Mouse (Mus musculus): ENCODE results near the gene Etl4. TPM values are rescaled to one million over a fixed set of nuclear protein-coding genes. Genes with fewer than 3 reads are reported as not detected.
"Not testable (repeated sequence)": the region's sequence is repeated elsewhere in the genome, so short reads cannot be mapped to it uniquely, and the experiment has no call there.

Gene Etl4
- polyA plus RNA-seq, 1 experiment from 2014 or later, result 32.2 TPM

- H3K9ac ChIP-seq, result 0 out of 2 replicates have a peak overlapping the region, but pooled peaks have one; percentile 2
- 23% methylated on average over 12 of the region's 12 CpGs for WGBS
Measured at GRCm38 (mm10) chr2:20339919-20340318, 430.3 kb downstream of the Etl4 start.

GRCm38 (mm10) chr2:20346873-20347272 lies 437.3 kb downstream of the Etl4 start:
- H3K27me3 ChIP-seq (replicated peaks), result no peaks in the 10 kb centered on the region
- H3K4me3 ChIP-seq (replicated peaks), result no peak overlapping the region
- no peaks in the 10 kb centered on the region for H3K4me1 ChIP-seq
- H3K27ac ChIP-seq, result no peak overlapping the region
- H3K9me3 ChIP-seq, result no peaks in the 10 kb centered on the region
- WGBS, result 47% methylated on average over 3 of the region's 3 CpGs
- ATAC-seq (ENCODE audit: insufficient read depth, low FRiP score, low read depth), result no peak
- H3K4me2 ChIP-seq, result no peak overlapping the region
- no peaks in the 10 kb centered on the region for H3K36me3 ChIP-seq
- H3K9ac ChIP-seq, result no peak overlapping the region

More at GRCm38 (mm10) chr2:20339919-20340318, 430.3 kb downstream of the Etl4 start:
- no peaks in the 10 kb centered on the region for H3K27me3 ChIP-seq (replicated peaks)
- H3K4me3 ChIP-seq (replicated peaks), result peak overlapping the region; percentile 8
- no peak overlapping the region for H3K27ac ChIP-seq
- H3K4me2 ChIP-seq, result peak overlapping the region; percentile 34
- peak; percentile 70; the same call in 1 of the 2 replicates for ATAC-seq (ENCODE audit: insufficient read depth, low FRiP score, low read depth)
- peaks cover 5% of the 10 kb centered on the region; the same call in 1 of the 2 replicates for H3K4me1 ChIP-seq
- no peaks in the 10 kb centered on the region for H3K9me3 ChIP-seq
- H3K36me3 ChIP-seq, result no peaks in the 10 kb centered on the region

DNA sequence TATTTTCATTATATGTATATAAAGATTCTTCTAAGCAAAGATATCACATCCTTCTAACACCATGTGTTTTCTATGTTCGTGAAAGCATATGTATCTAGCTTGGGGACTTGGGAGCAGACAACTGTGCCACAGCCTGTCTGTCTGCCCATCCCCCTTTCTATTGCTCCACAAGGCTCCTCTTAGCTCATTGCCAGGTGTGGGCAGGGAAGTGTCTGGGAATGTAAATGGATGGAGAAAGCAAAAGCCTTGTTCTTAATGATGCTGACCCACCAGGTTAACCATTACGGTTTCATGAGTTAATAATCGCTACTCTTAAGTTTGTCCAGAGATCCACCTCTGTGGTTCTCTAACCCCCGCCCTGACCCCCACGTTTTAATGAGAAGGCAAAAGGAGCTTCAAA lies 439.7 kb downstream of the Etl4 start:
- Histone ChIP-seq H3K9ac (no peak overlapping the region), H3K36me3 (no peaks in the 10 kb centered on the region), H3K4me1 (no peaks in the 10 kb centered on the region), H3K27ac (no peak overlapping the region), H3K4me3 (replicated peaks) (no peak overlapping the region), H3K9me3 (no peaks in the 10 kb centered on the region), H3K4me2 (no peak overlapping the region), H3K27me3 (replicated peaks) (no peaks in the 10 kb centered on the region)
- WGBS, result 62% methylated on average over 5 of the region's 5 CpGs
- ATAC-seq (ENCODE audit: insufficient read depth, low FRiP score, low read depth), result no peak

GRCm38 (mm10) chr2:20352796-20353195 lies 443.2 kb downstream of the Etl4 start:
- no peak overlapping the region for H3K4me3 ChIP-seq (replicated peaks)
- H3K9me3 ChIP-seq, result no peaks in the 10 kb centered on the region
- ATAC-seq (ENCODE audit: insufficient read depth, low FRiP score, low read depth), result no peak
- H3K36me3 ChIP-seq, result no peaks in the 10 kb centered on the region
- no peaks in the 10 kb centered on the region for H3K4me1 ChIP-seq
- H3K4me2 ChIP-seq, result no peak overlapping the region
- no peaks in the 10 kb centered on the region for H3K27me3 ChIP-seq (replicated peaks)
- H3K9ac ChIP-seq, result no peak overlapping the region
- no peak overlapping the region for H3K27ac ChIP-seq

GRCm38 (mm10) chr2:20377026-20377425 lies 467.4 kb downstream of the Etl4 start:
- ATAC-seq (ENCODE audit: insufficient read depth, low FRiP score, low read depth), result no peak
- Histone ChIP-seq H3K36me3 (no peaks in the 10 kb centered on the region), H3K27ac (no peak overlapping the region), H3K27me3 (replicated peaks) (no peaks in the 10 kb centered on the region), H3K9ac (no peak overlapping the region), H3K4me2 (no peak overlapping the region), H3K4me3 (replicated peaks) (no peak overlapping the region), H3K4me1 (no peaks in the 10 kb centered on the region), H3K9me3 (no peaks in the 10 kb centered on the region)
- 53% methylated on average over 2 of the region's 2 CpGs for WGBS

DNA sequence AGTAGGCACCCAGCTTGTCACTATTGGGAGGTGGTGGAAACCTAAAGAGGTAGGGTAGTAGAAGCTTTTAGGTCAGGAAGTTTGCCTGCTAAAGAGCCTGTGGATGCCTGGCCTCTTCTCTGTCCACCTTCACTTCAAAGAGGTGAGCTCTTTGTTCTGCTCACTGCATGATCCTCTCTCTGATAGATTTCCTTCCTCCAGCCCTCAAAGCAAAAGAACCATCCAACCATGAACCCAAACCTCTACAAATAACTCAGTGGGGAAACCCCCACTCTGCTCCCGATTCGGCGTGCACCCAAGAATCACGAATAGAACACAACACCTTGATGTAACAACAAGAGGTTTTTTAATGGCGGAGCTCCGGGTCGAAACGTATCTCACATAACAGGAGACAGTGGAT lies 471.3 kb downstream of the Etl4 start:
- H3K4me3 ChIP-seq (replicated peaks); H3K27ac ChIP-seq; H3K4me2 ChIP-seq; H3K4me1 ChIP-seq; H3K9me3 ChIP-seq; H3K36me3 ChIP-seq; H3K9ac ChIP-seq; ATAC-seq (ENCODE audit: insufficient read depth, low FRiP score, low read depth); H3K27me3 ChIP-seq (replicated peaks): not testable (repeated sequence)
- WGBS, result 92% methylated on average over 4 of the region's 8 CpGs

GRCm38 (mm10) chr2:20394083-20394482 lies 484.5 kb downstream of the Etl4 start:
- Histone ChIP-seq H3K27ac (no peak overlapping the region), H3K4me3 (replicated peaks) (no peak overlapping the region), H3K9me3 (no peaks in the 10 kb centered on the region), H3K9ac (no peak overlapping the region), H3K4me1 (no peaks in the 10 kb centered on the region), H3K27me3 (replicated peaks) (no peaks in the 10 kb centered on the region), H3K4me2 (no peak overlapping the region), H3K36me3 (no peaks in the 10 kb centered on the region)
- no peak for ATAC-seq (ENCODE audit: insufficient read depth, low FRiP score, low read depth)

DNA sequence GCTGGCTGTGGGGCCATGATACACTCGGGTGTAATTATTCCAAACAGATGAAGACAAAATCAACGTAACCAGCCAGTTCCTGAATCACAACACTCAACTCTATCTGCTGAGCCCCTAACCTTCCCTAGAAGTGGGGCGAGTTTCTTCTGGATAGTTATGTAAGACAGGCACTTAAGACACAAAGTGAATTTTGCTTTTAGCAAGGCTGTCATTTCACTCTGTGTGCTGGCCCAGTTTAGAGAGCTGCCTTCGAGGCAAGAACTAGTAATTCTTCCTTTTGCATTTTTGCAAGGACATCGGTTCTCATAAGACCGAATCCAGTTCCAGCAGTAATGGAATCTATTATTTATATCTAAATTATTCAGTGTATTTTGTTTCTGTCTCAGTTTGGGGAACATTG lies 487.4 kb downstream of the Etl4 start:
- Histone ChIP-seq H3K36me3 (no peaks in the 10 kb centered on the region), H3K9ac (no peak overlapping the region), H3K9me3 (no peaks in the 10 kb centered on the region), H3K27me3 (replicated peaks) (no peaks in the 10 kb centered on the region), H3K4me2 (no peak overlapping the region), H3K4me1 (no peaks in the 10 kb centered on the region), H3K4me3 (replicated peaks) (no peak overlapping the region), H3K27ac (no peak overlapping the region)
- WGBS, result 79% methylated on average over 6 of the region's 6 CpGs
- ATAC-seq (ENCODE audit: insufficient read depth, low FRiP score, low read depth), result no peak

- no peaks in the 10 kb centered on the region for H3K9me3 ChIP-seq
- no peak overlapping the region for H3K9ac ChIP-seq
- no peak overlapping the region for H3K4me2 ChIP-seq
- no peak overlapping the region for H3K4me3 ChIP-seq (replicated peaks)
- H3K27me3 ChIP-seq (replicated peaks), result no peaks in the 10 kb centered on the region
- H3K36me3 ChIP-seq, result no peaks in the 10 kb centered on the region
- 57% methylated on average over 3 of the region's 3 CpGs for WGBS
- no peak for ATAC-seq (ENCODE audit: insufficient read depth, low FRiP score, low read depth)
- H3K27ac ChIP-seq, result no peak overlapping the region
- no peaks in the 10 kb centered on the region for H3K4me1 ChIP-seq
Measured at GRCm38 (mm10) chr2:20400556-20400955, 491.0 kb downstream of the Etl4 start.

- ATAC-seq (ENCODE audit: insufficient read depth, low FRiP score, low read depth), result no peak
- Histone ChIP-seq H3K27ac (no peak overlapping the region), H3K9me3 (no peaks in the 10 kb centered on the region), H3K9ac (no peak overlapping the region), H3K36me3 (no peaks in the 10 kb centered on the region), H3K27me3 (replicated peaks) (no peaks in the 10 kb centered on the region), H3K4me2 (no peak overlapping the region), H3K4me3 (replicated peaks) (no peak overlapping the region), H3K4me1 (no peaks in the 10 kb centered on the region)
- 33% methylated on average over 1 of the region's 1 CpGs for WGBS
Measured at GRCm38 (mm10) chr2:20404395-20404794, 494.8 kb downstream of the Etl4 start.

DNA sequence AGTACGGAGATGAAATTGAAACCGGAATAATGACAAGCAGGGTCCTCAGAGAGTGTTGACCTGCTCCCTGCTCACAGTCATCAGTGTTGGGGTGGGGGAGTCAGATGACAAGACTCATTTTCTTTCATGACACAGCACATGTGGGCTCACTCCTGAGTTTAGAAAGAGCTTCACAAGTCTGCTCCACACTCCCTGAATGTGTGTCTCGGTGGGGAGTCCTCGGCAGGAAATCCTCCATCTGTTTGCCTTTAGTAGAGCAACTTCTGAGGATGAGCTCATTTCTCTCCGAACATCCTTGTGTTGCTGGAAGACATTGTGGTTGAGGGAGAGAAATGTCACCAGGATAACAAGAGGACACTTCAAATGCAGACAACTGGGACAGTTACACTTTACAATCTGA lies 497.5 kb downstream of the Etl4 start:
- Histone ChIP-seq H3K27me3 (replicated peaks) (no peaks in the 10 kb centered on the region), H3K4me3 (replicated peaks) (no peak overlapping the region), H3K4me2 (no peak overlapping the region), H3K9me3 (no peaks in the 10 kb centered on the region), H3K4me1 (no peaks in the 10 kb centered on the region), H3K27ac (no peak overlapping the region), H3K36me3 (no peaks in the 10 kb centered on the region), H3K9ac (no peak overlapping the region)
- ATAC-seq (ENCODE audit: insufficient read depth, low FRiP score, low read depth), result no peak
- 48% methylated on average over 5 of the region's 5 CpGs for WGBS

DNA sequence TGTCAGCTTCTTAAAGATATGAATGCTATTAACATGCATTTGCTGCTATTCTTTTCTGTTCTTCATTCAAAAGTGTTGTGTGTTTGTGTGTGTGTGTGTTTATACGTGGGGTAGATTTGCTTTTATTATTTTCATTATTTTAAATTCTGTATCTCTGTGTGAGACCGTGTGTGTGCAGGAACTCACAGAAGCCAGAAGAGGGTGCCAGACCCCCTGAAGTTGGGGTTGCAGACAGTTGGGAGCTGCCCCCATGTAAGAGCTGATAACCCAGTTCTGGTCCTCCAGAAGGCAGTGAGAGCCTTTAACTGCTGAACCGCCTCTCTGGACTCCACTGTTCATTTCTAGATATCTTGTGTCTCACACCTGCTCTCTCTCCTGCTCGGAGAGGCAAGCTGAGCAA lies 505.3 kb downstream of the Etl4 start:
- Histone ChIP-seq H3K9ac (no peak overlapping the region), H3K9me3 (no peaks in the 10 kb centered on the region), H3K4me2 (no peak overlapping the region), H3K36me3 (no peaks in the 10 kb centered on the region), H3K27ac (no peak overlapping the region), H3K27me3 (replicated peaks) (no peaks in the 10 kb centered on the region), H3K4me1 (no peaks in the 10 kb centered on the region), H3K4me3 (replicated peaks) (no peak overlapping the region)
- no peak for ATAC-seq (ENCODE audit: insufficient read depth, low FRiP score, low read depth)
- 75% methylated on average over 4 of the region's 4 CpGs for whole genome bisulfite sequencing

DNA sequence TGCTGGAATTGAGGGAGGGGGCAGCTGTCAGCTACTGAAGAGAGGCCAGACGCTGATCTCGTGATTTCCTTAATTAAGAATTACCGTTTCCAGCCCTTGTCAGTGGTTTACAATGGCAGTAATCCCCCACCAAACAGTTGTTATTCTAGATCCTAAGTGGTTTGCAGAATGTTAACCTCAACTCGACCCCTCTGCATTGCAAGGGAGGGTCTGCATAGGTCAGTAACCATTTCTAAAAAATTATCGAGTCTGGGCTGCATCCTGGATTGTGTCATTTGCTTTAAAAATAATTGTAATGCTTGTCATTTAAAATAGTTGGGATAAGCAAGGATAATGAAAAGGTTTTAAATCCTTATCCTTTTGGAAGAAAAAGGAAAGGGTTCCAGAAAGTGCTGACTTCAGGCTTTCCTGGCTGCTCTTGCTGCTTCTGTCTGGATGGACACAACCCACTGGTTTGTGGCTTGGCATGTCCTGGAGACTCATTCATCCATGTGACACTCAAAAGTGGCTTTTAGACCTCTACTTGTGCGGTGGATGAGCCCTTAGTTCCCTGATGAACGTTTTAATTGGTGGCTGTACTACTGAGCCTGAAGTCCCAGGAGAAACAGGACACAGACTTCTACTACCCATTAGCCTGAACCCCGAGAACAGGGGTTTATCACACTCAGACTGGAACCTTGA lies 507.5 kb downstream of the Etl4 start:
- no peak overlapping the region for H3K27ac ChIP-seq
- H3K4me3 ChIP-seq (replicated peaks), result no peak overlapping the region
- no peaks in the 10 kb centered on the region for H3K36me3 ChIP-seq
- no peak overlapping the region for H3K9ac ChIP-seq
- ATAC-seq (ENCODE audit: insufficient read depth, low FRiP score, low read depth), result peak; percentile 27; the same call in 1 of the 2 replicates
- no peak overlapping the region for H3K4me2 ChIP-seq
- 20% methylated on average over 8 of the region's 8 CpGs for WGBS
- no peaks in the 10 kb centered on the region for H3K27me3 ChIP-seq (replicated peaks)
- no peaks in the 10 kb centered on the region for H3K4me1 ChIP-seq
- H3K9me3 ChIP-seq, result no peaks in the 10 kb centered on the region
